Mouse (Mus musculus) adrenal gland, adult 2 months (tissue): ENCODE results near the gene 6330409D20Rik. TPM values are rescaled to one million over a fixed set of nuclear protein-coding genes. Genes with fewer than 3 reads are reported as not detected.
A peak's percentile ranks its signal among the peaks of the same experiment; 100 is the strongest.

ENCODE experiments used
- DNase-seq: peaks from one replicate; pipeline ENCODE4 v3.0.0; 2021
- microRNA-seq, 2 experiments: library from miRNA; unstranded; fragments of <30 nt; microRNA quantifications; one replicate each; pipeline ENCODE4 v1.2.0; 2021
- polyA plus RNA-seq: library from polyadenylated mRNA; depleted of rRNA; stranded (reverse); fragments of >200 nt; gene quantifications from 2 replicates; pipeline ENCODE4 v1.2.3, GENCODE M21; 2012; rRNA removed
- total RNA-seq, 2 experiments: library from RNA; stranded (reverse); gene quantifications; 2 replicates each; pipeline ENCODE4 v1.2.3; 2021

Gene 6330409D20Rik
- total and polyA plus RNA-seq, 3 experiments, result not detected

- DNase-seq, result no peak
Observed at GRCm38 (mm10) chr2:32699680-32700079, 41.1 kb downstream of the 6330409D20Rik start.

GRCm38 (mm10) chr2:32694691-32695090 is 46.1 kb downstream of the 6330409D20Rik start:
- DNase-seq, result no peak

- peak; percentile 97 for DNase-seq
Observed at GRCm38 (mm10) chr2:32693823-32694411, 46.9 kb downstream of the 6330409D20Rik start.

- no peak for DNase-seq
Observed at GRCm38 (mm10) chr2:32693282-32693681, 47.5 kb downstream of the 6330409D20Rik start.

- no peak for DNase-seq
Observed at GRCm38 (mm10) chr2:32692496-32692895, 48.3 kb downstream of the 6330409D20Rik start.

- DNase-seq, result no peak
Observed at GRCm38 (mm10) chr2:32691041-32691440, 49.8 kb downstream of the 6330409D20Rik start.

- DNase-seq, result peak; percentile 87
Observed at GRCm38 (mm10) chr2:32689420-32689819, 51.4 kb downstream of the 6330409D20Rik start.

- DNase-seq, result no peak
Observed at GRCm38 (mm10) chr2:32687562-32687961, 53.3 kb downstream of the 6330409D20Rik start.

GRCm38 (mm10) chr2:32686640-32687039 is 54.2 kb downstream of the 6330409D20Rik start:
- no peak for DNase-seq

GRCm38 (mm10) chr2:32685807-32686206 is 55.0 kb downstream of the 6330409D20Rik start:
- peak; percentile 79 for DNase-seq

- DNase-seq, result no peak
Observed at GRCm38 (mm10) chr2:32684681-32685428, 56.0 kb downstream of the 6330409D20Rik start.

GRCm38 (mm10) chr2:32683701-32684100 is 57.1 kb downstream of the 6330409D20Rik start:
- DNase-seq, result no peak

GRCm38 (mm10) chr2:32682721-32683417 is 57.9 kb downstream of the 6330409D20Rik start:
- DNase-seq, result no peak

Small RNA genes within 50 kb of the gene (microRNA-seq; reads per million reads assigned to microRNA genes)
- gene Mir2861 (0 to 0.66 reads per million in 2 experiments), gene Mir3960 (0 reads per million in 2 experiments), gene Mir8093 (0 to 0.44 reads per million in 2 experiments)

Other genes starting within 250 kb of the 6330409D20Rik start
- gene Fam102a, start 205.7 kb downstream of the 6330409D20Rik start, total RNA-seq, result 10 to 100 TPM; 37.1 to 40.8 TPM
- 40.2 and 43.1 TPM in 2 replicates for gene Fam102a, start 205.7 kb downstream of the 6330409D20Rik start, polyA plus RNA-seq
- gene Dpm2, start 170.2 kb downstream of the 6330409D20Rik start, total RNA-seq, result 10 to 100 TPM; 52.7 to 67.4 TPM
- 160 and 165 TPM in 2 replicates for gene Dpm2, start 170.2 kb downstream of the 6330409D20Rik start, polyA plus RNA-seq
- under 1 TPM in 1 of 2 experiments, not detected in 1; 0.29 TPM for gene Pip5kl1, start 166.2 kb downstream of the 6330409D20Rik start, total RNA-seq
- 0.10 TPM in 1 of 2 replicates, not detected in the other for gene Pip5kl1, start 166.2 kb downstream of the 6330409D20Rik start, polyA plus RNA-seq
- not detected for gene 9430097D07Rik, start 165.3 kb downstream of the 6330409D20Rik start, total RNA-seq
- not detected in 2 replicates for gene 9430097D07Rik, start 165.3 kb downstream of the 6330409D20Rik start, polyA plus RNA-seq
- 10 to 100 TPM in 1 of 2 experiments, 1 to 10 TPM in 1; 5.6 to 14.5 TPM for gene St6galnac4, start 153.9 kb downstream of the 6330409D20Rik start, total RNA-seq
- 15.4 and 18.5 TPM in 2 replicates for gene St6galnac4, start 153.9 kb downstream of the 6330409D20Rik start, polyA plus RNA-seq
- 10 to 100 TPM; 55.2 to 55.6 TPM for gene St6galnac6, start 141.3 kb downstream of the 6330409D20Rik start, total RNA-seq
- gene St6galnac6, start 141.3 kb downstream of the 6330409D20Rik start, polyA plus RNA-seq, result 115 and 122 TPM in 2 replicates
- 10 to 100 TPM; 40.6 to 59.0 TPM for gene Ak1, start 119.3 kb downstream of the 6330409D20Rik start, total RNA-seq
- gene Ak1, start 119.3 kb downstream of the 6330409D20Rik start, polyA plus RNA-seq, result 66.6 and 67.7 TPM in 2 replicates
- 100 to 1,000 TPM; 100 to 128 TPM for gene Eng, start 94.4 kb downstream of the 6330409D20Rik start, total RNA-seq
- 266 and 281 TPM in 2 replicates for gene Eng, start 94.4 kb downstream of the 6330409D20Rik start, polyA plus RNA-seq
- gene Fpgs, start 36.9 kb downstream of the 6330409D20Rik start, total RNA-seq, result 10 to 100 TPM in 1 of 2 experiments, 1 to 10 TPM in 1; 7.5 to 13.9 TPM
- 45.7 and 48.2 TPM in 2 replicates for gene Fpgs, start 36.9 kb downstream of the 6330409D20Rik start, polyA plus RNA-seq
- gene Cdk9, start 27.9 kb downstream of the 6330409D20Rik start, total RNA-seq, result 10 to 100 TPM; 69.7 to 74.7 TPM
- gene Cdk9, start 27.9 kb downstream of the 6330409D20Rik start, polyA plus RNA-seq, result 131 and 132 TPM in 2 replicates
- 10 to 100 TPM; 11.3 to 19.1 TPM for gene Sh2d3c, start 20.0 kb downstream of the 6330409D20Rik start, total RNA-seq
- gene Sh2d3c, start 20.0 kb downstream of the 6330409D20Rik start, polyA plus RNA-seq, result 47.0 and 50.8 TPM in 2 replicates
- gene Tor2a, start 16.2 kb upstream of the 6330409D20Rik start, total RNA-seq, result 10 to 100 TPM; 18.7 to 26.5 TPM
- gene Tor2a, start 16.2 kb upstream of the 6330409D20Rik start, polyA plus RNA-seq, result 70.6 and 74.0 TPM in 2 replicates
- gene Ttc16, start 34.6 kb upstream of the 6330409D20Rik start, total RNA-seq, result under 1 TPM; 0.24 to 0.35 TPM
- gene Ttc16, start 34.6 kb upstream of the 6330409D20Rik start, polyA plus RNA-seq, result 0.31 and 0.37 TPM in 2 replicates
- 10 to 100 TPM in 1 of 2 experiments, 1 to 10 TPM in 1; 4.0 to 14.3 TPM for gene Ptrh1, start 34.8 kb upstream of the 6330409D20Rik start, total RNA-seq
- gene Ptrh1, start 34.8 kb upstream of the 6330409D20Rik start, polyA plus RNA-seq, result 5.0 and 6.3 TPM in 2 replicates
- gene Cfap157, start 43.4 kb upstream of the 6330409D20Rik start, total RNA-seq, result not detected
- not detected in 2 replicates for gene Cfap157, start 43.4 kb upstream of the 6330409D20Rik start, polyA plus RNA-seq
- 10 to 100 TPM; 19.3 to 29.5 TPM for gene Stxbp1, start 106.2 kb upstream of the 6330409D20Rik start, total RNA-seq
- 8.0 and 8.1 TPM in 2 replicates for gene Stxbp1, start 106.2 kb upstream of the 6330409D20Rik start, polyA plus RNA-seq
- 10 to 100 TPM; 14.8 to 27.4 TPM for gene Fam129b, start 135.1 kb upstream of the 6330409D20Rik start, total RNA-seq
- gene Fam129b, start 135.1 kb upstream of the 6330409D20Rik start, polyA plus RNA-seq, result 20.1 and 21.6 TPM in 2 replicates
- 100 to 1,000 TPM; 136 to 149 TPM for gene Rpl12, start 220.5 kb upstream of the 6330409D20Rik start, total RNA-seq
- gene Rpl12, start 220.5 kb upstream of the 6330409D20Rik start, polyA plus RNA-seq, result 146 and 165 TPM in 2 replicates
- gene Lrsam1, start 220.6 kb upstream of the 6330409D20Rik start, total RNA-seq, result 10 to 100 TPM; 18.0 to 25.6 TPM
- gene Lrsam1, start 220.6 kb upstream of the 6330409D20Rik start, polyA plus RNA-seq, result 24.8 and 26.0 TPM in 2 replicates
- 10 to 100 TPM; 14.1 to 23.9 TPM for gene Slc2a8, start 241.1 kb upstream of the 6330409D20Rik start, total RNA-seq
- gene Slc2a8, start 241.1 kb upstream of the 6330409D20Rik start, polyA plus RNA-seq, result 525 and 573 TPM in 2 replicates